Mouse (Mus musculus): ENCODE data around the gene Tnfaip8l1. TPM values are rescaled to one million over a fixed set of nuclear protein-coding genes. Genes with fewer than 3 reads are reported as not detected.

Gene Tnfaip8l1
- polyA plus RNA-seq, 1 experiment: 21.6 TPM

- no peak overlapping the region for H3K27ac ChIP-seq (ENCODE audit: control insufficient read depth, insufficient read depth, low read length)
- no peak for TF ChIP-seq CTCF (IDR thresholded peaks at IDR 0.05; ENCODE audit: borderline replicate concordance, control insufficient read depth, extremely low read depth, insufficient read depth, low read length, poor library complexity)
- no peak for TF ChIP-seq POLR2A (IDR thresholded peaks at IDR 0.05; ENCODE audit: control insufficient read depth, extremely low read depth, insufficient read depth, low read length, poor library complexity)
- whole genome bisulfite sequencing: 93% methylated on average over 9 of the region's 9 CpGs
- H3K27me3 ChIP-seq (ENCODE audit: control insufficient read depth, insufficient read depth, low read length): no peaks in the 10 kb centered on the region
- no peak overlapping the region for H3K4me3 ChIP-seq (ENCODE audit: control insufficient read depth, insufficient read depth, low read length)
- H3K36me3 ChIP-seq (ENCODE audit: control insufficient read depth, insufficient read depth, low read length): peaks cover 47% of the 10 kb centered on the region
- no peaks in the 10 kb centered on the region for H3K4me1 ChIP-seq (replicated peaks; ENCODE audit: control insufficient read depth, insufficient read depth, low read length)
- DNase-seq: no peak
Measured at GRCm38 (mm10) chr17:56200586-56200985, 38.3 kb downstream of the Tnfaip8l1 start.

DNA sequence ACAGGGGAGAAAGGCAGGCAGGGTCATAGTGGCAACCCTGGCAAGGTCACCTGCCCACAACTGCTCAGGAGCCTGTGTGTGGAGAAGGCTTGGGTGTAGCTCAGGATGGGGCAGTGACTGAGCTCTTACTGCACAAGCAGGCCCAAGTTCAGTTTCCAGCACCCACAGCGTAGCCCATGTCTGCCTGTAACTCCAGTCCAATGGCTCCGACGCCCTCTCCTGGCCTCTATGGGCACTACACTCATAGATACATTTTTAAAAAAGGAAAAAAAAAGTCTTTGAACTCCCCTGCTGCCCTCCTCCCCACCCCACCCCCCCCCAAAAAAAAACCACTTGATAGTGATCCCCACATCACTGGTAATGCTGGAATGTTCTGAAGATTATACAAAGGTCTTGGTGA lies 39.4 kb downstream of the Tnfaip8l1 start:
- Histone ChIP-seq H3K4me3 (ENCODE audit: control insufficient read depth, insufficient read depth, low read length) (no peak overlapping the region), H3K27ac (ENCODE audit: control insufficient read depth, insufficient read depth, low read length) (no peak overlapping the region), H3K36me3 (ENCODE audit: control insufficient read depth, insufficient read depth, low read length) (peaks cover 57% of the 10 kb centered on the region), H3K27me3 (ENCODE audit: control insufficient read depth, insufficient read depth, low read length) (no peaks in the 10 kb centered on the region), H3K4me1 (replicated peaks; ENCODE audit: control insufficient read depth, insufficient read depth, low read length) (no peaks in the 10 kb centered on the region)
- WGBS: 81% methylated on average over 3 of the region's 3 CpGs
- TF ChIP-seq CTCF (IDR thresholded peaks at IDR 0.05; ENCODE audit: borderline replicate concordance, control insufficient read depth, extremely low read depth, insufficient read depth, low read length, poor library complexity): no peak
- no peak for TF ChIP-seq POLR2A (IDR thresholded peaks at IDR 0.05; ENCODE audit: control insufficient read depth, extremely low read depth, insufficient read depth, low read length, poor library complexity)
- DNase-seq: no peak

GRCm38 (mm10) chr17:56202476-56202875 lies 40.2 kb downstream of the Tnfaip8l1 start:
- TF ChIP-seq CTCF (IDR thresholded peaks at IDR 0.05; ENCODE audit: borderline replicate concordance, control insufficient read depth, extremely low read depth, insufficient read depth, low read length, poor library complexity): 0 out of 2 replicates have a peak, but pooled peaks have one; percentile 19
- no peak for TF ChIP-seq POLR2A (IDR thresholded peaks at IDR 0.05; ENCODE audit: control insufficient read depth, extremely low read depth, insufficient read depth, low read length, poor library complexity)
- no peaks in the 10 kb centered on the region for H3K27me3 ChIP-seq (ENCODE audit: control insufficient read depth, insufficient read depth, low read length)
- H3K36me3 ChIP-seq (ENCODE audit: control insufficient read depth, insufficient read depth, low read length): peaks cover 59% of the 10 kb centered on the region
- DNase-seq: no peak
- no peak overlapping the region for H3K27ac ChIP-seq (ENCODE audit: control insufficient read depth, insufficient read depth, low read length)
- H3K4me3 ChIP-seq (ENCODE audit: control insufficient read depth, insufficient read depth, low read length): no peak overlapping the region
- no peaks in the 10 kb centered on the region for H3K4me1 ChIP-seq (replicated peaks; ENCODE audit: control insufficient read depth, insufficient read depth, low read length)
- WGBS: 98% methylated on average over 8 of the region's 8 CpGs

GRCm38 (mm10) chr17:56203729-56204128 lies 41.5 kb downstream of the Tnfaip8l1 start:
- Histone ChIP-seq H3K27me3 (ENCODE audit: control insufficient read depth, insufficient read depth, low read length) (no peaks in the 10 kb centered on the region), H3K4me1 (replicated peaks; ENCODE audit: control insufficient read depth, insufficient read depth, low read length) (no peaks in the 10 kb centered on the region), H3K27ac (ENCODE audit: control insufficient read depth, insufficient read depth, low read length) (no peak overlapping the region), H3K36me3 (ENCODE audit: control insufficient read depth, insufficient read depth, low read length) (peaks cover 49% of the 10 kb centered on the region), H3K4me3 (ENCODE audit: control insufficient read depth, insufficient read depth, low read length) (no peak overlapping the region)
- TF ChIP-seq POLR2A (IDR thresholded peaks at IDR 0.05; ENCODE audit: control insufficient read depth, extremely low read depth, insufficient read depth, low read length, poor library complexity) (no peak), CTCF (IDR thresholded peaks at IDR 0.05; ENCODE audit: borderline replicate concordance, control insufficient read depth, extremely low read depth, insufficient read depth, low read length, poor library complexity) (no peak)
- whole genome bisulfite sequencing: 77% methylated on average over 3 of the region's 3 CpGs
- no peak for DNase-seq

GRCm38 (mm10) chr17:56206276-56206884 lies 44.1 kb downstream of the Tnfaip8l1 start:
- Histone ChIP-seq H3K36me3 (ENCODE audit: control insufficient read depth, insufficient read depth, low read length) (peaks cover 56% of the 10 kb centered on the region), H3K27ac (ENCODE audit: control insufficient read depth, insufficient read depth, low read length) (no peak overlapping the region), H3K27me3 (ENCODE audit: control insufficient read depth, insufficient read depth, low read length) (no peaks in the 10 kb centered on the region), H3K4me3 (ENCODE audit: control insufficient read depth, insufficient read depth, low read length) (no peak overlapping the region), H3K4me1 (replicated peaks; ENCODE audit: control insufficient read depth, insufficient read depth, low read length) (no peaks in the 10 kb centered on the region)
- TF ChIP-seq CTCF (IDR thresholded peaks at IDR 0.05; ENCODE audit: borderline replicate concordance, control insufficient read depth, extremely low read depth, insufficient read depth, low read length, poor library complexity): no peak
- no peak for TF ChIP-seq POLR2A (IDR thresholded peaks at IDR 0.05; ENCODE audit: control insufficient read depth, extremely low read depth, insufficient read depth, low read length, poor library complexity)
- 97% methylated on average over 10 of the region's 10 CpGs for WGBS
- DNase-seq: no peak

- no peak overlapping the region for H3K4me3 ChIP-seq (ENCODE audit: control insufficient read depth, insufficient read depth, low read length)
- H3K36me3 ChIP-seq (ENCODE audit: control insufficient read depth, insufficient read depth, low read length): peaks cover 58% of the 10 kb centered on the region
- DNase-seq: no peak
- no peak overlapping the region for H3K27ac ChIP-seq (ENCODE audit: control insufficient read depth, insufficient read depth, low read length)
- 94% methylated on average over 6 of the region's 6 CpGs for WGBS
- H3K4me1 ChIP-seq (replicated peaks; ENCODE audit: control insufficient read depth, insufficient read depth, low read length): no peaks in the 10 kb centered on the region
- TF ChIP-seq CTCF (IDR thresholded peaks at IDR 0.05; ENCODE audit: borderline replicate concordance, control insufficient read depth, extremely low read depth, insufficient read depth, low read length, poor library complexity) (no peak), POLR2A (IDR thresholded peaks at IDR 0.05; ENCODE audit: control insufficient read depth, extremely low read depth, insufficient read depth, low read length, poor library complexity) (no peak)
- H3K27me3 ChIP-seq (ENCODE audit: control insufficient read depth, insufficient read depth, low read length): no peaks in the 10 kb centered on the region
Measured at GRCm38 (mm10) chr17:56206986-56207674, 44.9 kb downstream of the Tnfaip8l1 start.

Measured in thymus, adult 2 months (tissue).